Comparison of ENCODE assay signal across 9 mouse cellular contexts in genomic region chr2:60354541-60355387, GRCm38 (mm10). TPM values are rescaled to one million over a fixed set of nuclear protein-coding genes. Genes with fewer than 3 reads are reported as not detected.
DNase-seq lines count a peak whose midpoint lies in the region; ATAC-seq lines count a peak whose summit lies in the region.
"Had no signal": no experiment of that assay in that cellular context is flagged by ENCODE, and none has a peak within 500 bp of the region (broad histone marks: within the 10 kb centered on the region; RNA-seq: fewer than 3 reads in every experiment).

No protein-coding gene starts in this region.

- H3K9ac ChIP-seq in kidney, embryonic 14.5 days (ENCODE audit: low read depth, low read length), result no peak overlapping the region
- no peak overlapping the region for H3K9ac ChIP-seq in embryonic facial prominence, embryonic 14.5 days (ENCODE audit: low read depth, low read length)
- peak overlapping the region; percentile 0; the same call in 1 of the 2 replicates for H3K9ac ChIP-seq in neural tube, embryonic 13.5 days

- peak; percentile 6 for DNase-seq in kidney, postnatal 14 days
- DNase-seq in embryonic facial prominence, embryonic 14.5 days (ENCODE audit: low spot score), result peak; percentile 31
- DNase-seq in kidney, postnatal 4 days, result peak; percentile 22 to 35
- no peak for DNase-seq in c-Kit-positive CD71-positive TER-119-positive erythroid progenitor cells, embryonic 14.5 days (ENCODE audit: low spot score)
- no peak for DNase-seq in urinary bladder, postnatal 25 days (ENCODE audit: low spot score)
- DNase-seq in cerebellum, postnatal 14 days, result no peak

- WGBS in kidney, embryonic 14.5 days, result 59% methylated on average over 18 of the region's 18 CpGs
- 55% methylated on average over 18 of the region's 18 CpGs for WGBS in embryonic facial prominence, embryonic 14.5 days
- WGBS in neural tube, embryonic 13.5 days, result 44% methylated on average over 18 of the region's 18 CpGs

- no peak overlapping the region for H3K27ac ChIP-seq in kidney, embryonic 14.5 days (ENCODE audit: low read depth, low read length)
- no peak overlapping the region for H3K27ac ChIP-seq in embryonic facial prominence, embryonic 14.5 days (replicated peaks; ENCODE audit: low read depth, low read length)
- H3K27ac ChIP-seq in neural tube, embryonic 13.5 days (replicated peaks), result no peak overlapping the region

- H3K4me1 ChIP-seq in kidney, embryonic 14.5 days (ENCODE audit: control insufficient read depth, insufficient read depth, low read length), result no peaks in the 10 kb centered on the region
- peaks cover 9% of the 10 kb centered on the region; the same call in 1 of the 2 replicates for H3K4me1 ChIP-seq in embryonic facial prominence, embryonic 14.5 days (ENCODE audit: control insufficient read depth, insufficient read depth, low read length)
- H3K4me1 ChIP-seq in neural tube, embryonic 13.5 days (replicated peaks), result peaks cover 10% of the 10 kb centered on the region

- H3K4me2 ChIP-seq in kidney, embryonic 14.5 days (replicated peaks; ENCODE audit: low read depth, low read length), result no peak overlapping the region
- H3K4me2 ChIP-seq in embryonic facial prominence, embryonic 14.5 days (ENCODE audit: low read depth, low read length), result peak overlapping the region; percentile 18; the same call in 1 of the 2 replicates
- peak overlapping the region; percentile 31 for H3K4me2 ChIP-seq in neural tube, embryonic 13.5 days

- H3K27me3 ChIP-seq in kidney, embryonic 14.5 days (ENCODE audit: control insufficient read depth, insufficient read depth, low read length), result no peaks in the 10 kb centered on the region
- no peaks in the 10 kb centered on the region for H3K27me3 ChIP-seq in embryonic facial prominence, embryonic 14.5 days (replicated peaks; ENCODE audit: control insufficient read depth, insufficient read depth, low read length)
- peaks cover 32% of the 10 kb centered on the region for H3K27me3 ChIP-seq in neural tube, embryonic 13.5 days

- H3K9me3 ChIP-seq in kidney, embryonic 14.5 days (ENCODE audit: control insufficient read depth, low read length), result no peaks in the 10 kb centered on the region
- no peaks in the 10 kb centered on the region for H3K9me3 ChIP-seq in embryonic facial prominence, embryonic 14.5 days (ENCODE audit: control insufficient read depth, low read length)
- H3K9me3 ChIP-seq in neural tube, embryonic 13.5 days, result no peaks in the 10 kb centered on the region

- ATAC-seq in kidney, embryonic 14.5 days (ENCODE audit: low FRiP score, low TSS enrichment), result no peak
- 0 out of 2 replicates have a peak, but pooled peaks have one; percentile 60 for ATAC-seq in embryonic facial prominence, embryonic 14.5 days (ENCODE audit: low read depth)
- ATAC-seq in neural tube, embryonic 13.5 days (ENCODE audit: low read depth), result peak; percentile 53; the same call in 1 of the 2 replicates

- H3K4me3 ChIP-seq in kidney, embryonic 14.5 days (ENCODE audit: low read length), result no peak overlapping the region
- no peak overlapping the region for H3K4me3 ChIP-seq in embryonic facial prominence, embryonic 14.5 days (ENCODE audit: low read depth, low read length)
- 0 out of 2 replicates have a peak overlapping the region, but pooled peaks have one; percentile 13 for H3K4me3 ChIP-seq in neural tube, embryonic 13.5 days
- H3K4me3 ChIP-seq: myocyte had no signal

- H3K36me3 ChIP-seq in kidney, embryonic 14.5 days (ENCODE audit: control insufficient read depth, insufficient read depth, low read length), result no peaks in the 10 kb centered on the region; the same call in 1 of the 2 replicates
- H3K36me3 ChIP-seq in embryonic facial prominence, embryonic 14.5 days (ENCODE audit: control insufficient read depth, insufficient read depth, low read length), result no peaks in the 10 kb centered on the region
- H3K36me3 ChIP-seq in neural tube, embryonic 13.5 days, result 0 out of 2 replicates have a peak, but pooled peaks cover 2% of the 10 kb centered on the region

RNA-seq across cellular contexts. Expression of gene Ly75, which starts 28.3 kb away (rescaled TPM):
- 1.8 and 4.5 TPM in 2 replicates for polyA plus RNA-seq in kidney, embryonic 14.5 days (2014; fragmentation: Nextera tagmentation; extraction: Ambion mirVana)
- 1.1 and 1.2 TPM in 2 replicates for polyA plus RNA-seq in embryonic facial prominence, embryonic 14.5 days (2014; fragmentation: Nextera tagmentation; extraction: Ambion mirVana)
- polyA plus RNA-seq in neural tube, embryonic 13.5 days (2015; fragmentation: Nextera tagmentation; extraction: Ambion mirVana), result 0.81 and 0.96 TPM in 2 replicates

Comparison
In these comparisons a context has a peak if more than half of its experiments do, and no peak if none do; other contexts are left out.
1. DNase-seq: peak in kidney, postnatal 14 days (single experiment), embryonic facial prominence, embryonic 14.5 days (single experiment) and kidney, postnatal 4 days (2 of 2); none in c-Kit-positive CD71-positive TER-119-positive erythroid progenitor cells, embryonic 14.5 days (single experiment), urinary bladder, postnatal 25 days (single experiment) and cerebellum, postnatal 14 days (0 of 2).